ENCODE assay signal across 30 mouse cellular contexts in the genomic region with DNA sequence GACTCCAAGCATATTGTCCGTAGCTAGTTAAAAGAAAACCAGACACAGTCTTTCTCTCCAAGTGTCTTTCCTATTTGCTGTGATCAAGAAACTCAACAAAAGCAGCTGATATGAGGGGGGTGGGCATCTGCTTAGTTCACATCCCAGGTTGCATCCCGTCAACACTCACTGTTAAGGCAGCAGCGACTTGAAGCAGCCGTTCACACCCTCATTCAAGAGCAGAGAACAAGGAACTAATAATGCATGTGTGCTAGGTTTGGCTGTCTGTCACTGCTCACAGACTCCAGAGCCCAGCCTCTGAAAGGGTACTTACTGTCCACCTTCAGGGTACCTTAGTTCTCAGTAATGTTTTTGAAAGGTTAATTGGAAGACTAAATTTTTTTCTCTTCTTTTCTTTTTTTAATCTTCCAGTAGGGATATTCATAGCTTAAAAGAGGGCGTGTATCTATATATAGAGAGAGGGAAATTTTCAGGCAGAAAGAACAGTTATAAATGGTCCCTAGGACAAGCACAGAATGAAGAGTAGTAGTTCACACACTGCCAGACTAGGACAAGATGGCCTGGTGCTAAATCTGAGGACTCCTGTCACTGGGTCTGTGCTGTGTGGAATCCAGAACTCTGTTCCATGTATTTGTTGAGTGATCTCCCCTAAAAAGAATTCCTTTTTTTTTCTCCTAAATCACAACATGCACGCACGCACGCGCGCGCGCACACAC.
A peak's percentile ranks its signal among the peaks of the same experiment; 100 is the strongest.
DNase-seq lines count a peak whose midpoint lies in the region; ATAC-seq and TF ChIP-seq lines count a peak whose summit lies in the region.
"Had no signal": no experiment of that assay in that cellular context is flagged by ENCODE, and none has a peak within 500 bp of the region (broad histone marks: within the 10 kb centered on the region; RNA-seq: fewer than 3 reads in every experiment).

No protein-coding gene starts in this region.

- WGBS in forebrain, postnatal 0 days, result 84% methylated on average over 12 of the region's 12 CpGs
- 90% methylated on average over 12 of the region's 12 CpGs for WGBS in forebrain, embryonic 13.5 days
- 88% methylated on average over 12 of the region's 12 CpGs for WGBS in midbrain, postnatal 0 days

- H3K4me3 ChIP-seq in forebrain, postnatal 0 days (ENCODE audit: low read depth, low read length), result no peak overlapping the region
- no peak overlapping the region for H3K4me3 ChIP-seq in forebrain, embryonic 13.5 days
- H3K4me3 ChIP-seq in left cerebral cortex, adult 2 months, result no peak overlapping the region
- no peak overlapping the region for H3K4me3 ChIP-seq in midbrain, postnatal 0 days (ENCODE audit: low read depth, low read length)
- H3K4me3 ChIP-seq: embryonic facial prominence, embryonic 12.5 days; embryonic facial prominence, embryonic 15.5 days; heart, adult 2 months; heart, embryonic 10.5 days; heart, embryonic 13.5 days had no signal

- no peak for DNase-seq in forebrain, postnatal 0 days
- no peak for DNase-seq in left cerebral cortex, adult 2 months (ENCODE audit: extremely low spot score in 1 of 2, low spot score in 2 of 2)
- no peak for DNase-seq in left cerebral cortex, postnatal 36 days (ENCODE audit: low spot score in 2 of 2)
- peak; percentile 58 for DNase-seq in telencephalon, adult 2 months (ENCODE audit: low read depth, low spot score)
- DNase-seq in midbrain, postnatal 0 days (ENCODE audit: low spot score), result no peak
- DNase-seq: adrenal gland, postnatal 10 days; adrenal gland, postnatal 36 days; B cell, adult 2 months; cerebellum, adult 18-20 months; cerebellum, adult 9-10 months; cerebellum, postnatal 14 days; gastrocnemius, postnatal 10 days; gastrocnemius, postnatal 36 days; heart, adult 2 months; heart, postnatal 14 days; heart, postnatal 4 days; kidney, adult 18-20 months had no signal

- no peak for TF ChIP-seq CTCF in forebrain, postnatal 0 days (IDR thresholded peaks at IDR 0.05; ENCODE audit: low read depth)
- no peak for TF ChIP-seq CTCF in left cerebral cortex, adult 2 months (IDR thresholded peaks at IDR 0.05)
- no peak for TF ChIP-seq CTCF in midbrain, postnatal 0 days (IDR thresholded peaks at IDR 0.05)

- intact Hi-C loops in left cerebral cortex, adult 2 months (cut with DNase I), result no loop called here
- intact Hi-C loops in left cerebral cortex, postnatal 36 days (cut with DNase I), result no loop called here

- H3K36me3 ChIP-seq in forebrain, postnatal 0 days (ENCODE audit: insufficient read depth), result no peaks in the 10 kb centered on the region
- H3K36me3 ChIP-seq in forebrain, embryonic 13.5 days (ENCODE audit: poor library complexity, severe bottlenecking), result no peaks in the 10 kb centered on the region
- H3K36me3 ChIP-seq in midbrain, postnatal 0 days (ENCODE audit: insufficient read depth, low read length), result no peaks in the 10 kb centered on the region
- H3K36me3 ChIP-seq: embryonic facial prominence, embryonic 12.5 days; embryonic facial prominence, embryonic 15.5 days; G1E; heart, embryonic 10.5 days; heart, embryonic 13.5 days had no signal

- no peaks in the 10 kb centered on the region for H3K4me1 ChIP-seq in forebrain, postnatal 0 days (ENCODE audit: insufficient read depth)
- H3K4me1 ChIP-seq in forebrain, embryonic 13.5 days, result no peaks in the 10 kb centered on the region
- H3K4me1 ChIP-seq in midbrain, postnatal 0 days (ENCODE audit: insufficient read depth, low read length), result no peaks in the 10 kb centered on the region
- H3K4me1 ChIP-seq: embryonic facial prominence, embryonic 12.5 days; embryonic facial prominence, embryonic 15.5 days; heart, embryonic 10.5 days; heart, embryonic 13.5 days had no signal

- H3K9ac ChIP-seq in forebrain, postnatal 0 days, result no peak overlapping the region
- H3K9ac ChIP-seq in forebrain, embryonic 13.5 days, result no peak overlapping the region
- H3K9ac ChIP-seq in midbrain, postnatal 0 days (replicated peaks; ENCODE audit: low read length, poor library complexity, severe bottlenecking), result no peak overlapping the region
- H3K9ac ChIP-seq: embryonic facial prominence, embryonic 12.5 days; embryonic facial prominence, embryonic 15.5 days; heart, embryonic 13.5 days; hindbrain, embryonic 14.5 days had no signal

- peak; percentile 80 for ATAC-seq in forebrain, postnatal 0 days
- no peak for ATAC-seq in forebrain, embryonic 13.5 days
- ATAC-seq in midbrain, postnatal 0 days (ENCODE audit: low FRiP score), result no peak
- ATAC-seq: forebrain, embryonic 14.5 days; hindbrain, postnatal 0 days; inflammation-experienced regulatory T-cells, adult 6 months; intestine, embryonic 16.5 days; Patski had no signal

- no peak overlapping the region for H3K27ac ChIP-seq in forebrain, postnatal 0 days (ENCODE audit: low read depth, low read length)
- no peak overlapping the region for H3K27ac ChIP-seq in forebrain, embryonic 13.5 days
- H3K27ac ChIP-seq in left cerebral cortex, adult 2 months, result peak overlapping the region; percentile 55
- no peak overlapping the region for H3K27ac ChIP-seq in midbrain, postnatal 0 days (ENCODE audit: low read depth, low read length)
- H3K27ac ChIP-seq: embryonic facial prominence, embryonic 12.5 days; embryonic facial prominence, embryonic 15.5 days; heart, adult 2 months; heart, embryonic 10.5 days; heart, embryonic 13.5 days; hindbrain, embryonic 14.5 days; hindbrain, postnatal 0 days had no signal

- no peak overlapping the region for H3K4me2 ChIP-seq in forebrain, postnatal 0 days (ENCODE audit: low read depth)
- no peak overlapping the region for H3K4me2 ChIP-seq in forebrain, embryonic 13.5 days
- H3K4me2 ChIP-seq in midbrain, postnatal 0 days (ENCODE audit: low read depth, low read length, poor library complexity, severe bottlenecking), result no peak overlapping the region
- H3K4me2 ChIP-seq: embryonic facial prominence, embryonic 12.5 days; embryonic facial prominence, embryonic 15.5 days; heart, embryonic 13.5 days; hindbrain, embryonic 14.5 days had no signal

- no peaks in the 10 kb centered on the region for H3K27me3 ChIP-seq in forebrain, postnatal 0 days (ENCODE audit: insufficient read depth, low read length)
- H3K27me3 ChIP-seq in forebrain, embryonic 13.5 days, result no peaks in the 10 kb centered on the region
- no peaks in the 10 kb centered on the region for H3K27me3 ChIP-seq in midbrain, postnatal 0 days (ENCODE audit: insufficient read depth, low read length)
- H3K27me3 ChIP-seq: CH12.LX; embryonic facial prominence, embryonic 12.5 days; embryonic facial prominence, embryonic 15.5 days; heart, embryonic 13.5 days; Patski had no signal

- H3K9me3 ChIP-seq in forebrain, postnatal 0 days (ENCODE audit: low read length), result no peaks in the 10 kb centered on the region
- H3K9me3 ChIP-seq in forebrain, embryonic 13.5 days (replicated peaks), result no peaks in the 10 kb centered on the region
- H3K9me3 ChIP-seq in midbrain, postnatal 0 days (ENCODE audit: low read length), result no peaks in the 10 kb centered on the region
- H3K9me3 ChIP-seq: embryonic facial prominence, embryonic 12.5 days; embryonic facial prominence, embryonic 15.5 days; heart, embryonic 10.5 days; heart, embryonic 13.5 days had no signal
